Mouse (Mus musculus) CH12.LX (cell line): ENCODE data around the gene Aco1.

ENCODE experiments used
- CTCF ChIP-seq, 2 experiments: IDR thresholded peaks in 1 of 2; conservative IDR thresholded peaks in 1 of 2; 2 replicates each; pipeline ENCODE4 v1.5.1; 2011 to 2012; ENCODE audit warnings: low read depth in 2 of 2, low read length in 2 of 2, improper control_type of control experiment in 1 of 2, inconsistent platforms in 1 of 2, mild to moderate bottlenecking in 1 of 2, moderate library complexity in 1 of 2
- USF2 ChIP-seq: conservative IDR thresholded peaks from 2 replicates; pipeline ENCODE4 v1.6.1; 2011; ENCODE audit warnings: low read depth, low read length, improper control_type of control experiment

GRCm38 (mm10) chr4:40212177-40212576 lies 69.3 kb downstream of the Aco1 start:
- TF ChIP-seq CTCF (conservative IDR thresholded peaks at IDR 0.05 in 1 of 2, IDR thresholded peaks at IDR 0.05 in 1 of 2; ENCODE audit: low read depth in 2 of 2, low read length in 2 of 2) (no peak), USF2 (no peak)
